Mouse (Mus musculus) heart, embryonic 10.5 days (tissue): ENCODE data around the gene Sprr2e. TPM values are rescaled to one million over a fixed set of nuclear protein-coding genes. Genes with fewer than 3 reads are reported as not detected.

Experiments used
- polyA plus RNA-seq: library from polyadenylated mRNA; unstranded; fragments of >200 nt; fragmentation: Nextera tagmentation; extraction: Ambion mirVana; gene quantifications from 2 replicates; pipeline ENCODE4 v1.2.1, GENCODE M21; 2016

Gene Sprr2e
- polyA plus RNA-seq, 1 experiment from 2014 or later, result not detected

Other genes with a start within 250 kb of the Sprr2e start
- not detected in 2 replicates for gene Prr9, start 228.2 kb upstream of the Sprr2e start, polyA plus RNA-seq
- not detected in 2 replicates for gene Lelp1, start 209.4 kb upstream of the Sprr2e start, polyA plus RNA-seq
- not detected in 2 replicates for gene Sprr2a1, start 136.3 kb upstream of the Sprr2e start, polyA plus RNA-seq
- gene Sprr2a2, start 136.2 kb upstream of the Sprr2e start, polyA plus RNA-seq, result 0.84 and 1.4 TPM in 2 replicates
- not detected in 2 replicates for gene Sprr2a3, start 66.7 kb upstream of the Sprr2e start, polyA plus RNA-seq
- 0.18 TPM in 1 of 2 replicates, not detected in the other for gene Sprr2b, start 35.5 kb upstream of the Sprr2e start, polyA plus RNA-seq
- not detected in 2 replicates for gene Sprr2d, start 13.0 kb upstream of the Sprr2e start, polyA plus RNA-seq
- 0.24 TPM in 1 of 2 replicates, not detected in the other for gene Sprr2f, start 13.0 kb downstream of the Sprr2e start, polyA plus RNA-seq
- gene Sprr2h, start 33.5 kb downstream of the Sprr2e start, polyA plus RNA-seq, result not detected in 2 replicates
- not detected in 2 replicates for gene Sprr2i, start 55.8 kb downstream of the Sprr2e start, polyA plus RNA-seq
- not detected in 2 replicates for gene Sprr2j-ps, start 65.9 kb downstream of the Sprr2e start, polyA plus RNA-seq
- 5.8 and 6.8 TPM in 2 replicates for gene Gm9774, start 77.3 kb downstream of the Sprr2e start, polyA plus RNA-seq
- gene Sprr2k, start 80.4 kb downstream of the Sprr2e start, polyA plus RNA-seq, result not detected in 2 replicates
- gene Sprr1b, start 86.6 kb downstream of the Sprr2e start, polyA plus RNA-seq, result not detected in 2 replicates
- gene Sprr3, start 106.6 kb downstream of the Sprr2e start, polyA plus RNA-seq, result not detected in 2 replicates
- gene Sprr1a, start 133.8 kb downstream of the Sprr2e start, polyA plus RNA-seq, result 0.37 TPM in 1 of 2 replicates, not detected in the other
- gene Sprr4, start 148.3 kb downstream of the Sprr2e start, polyA plus RNA-seq, result not detected in 2 replicates
- not detected in 2 replicates for gene 2310046K23Rik, start 182.4 kb downstream of the Sprr2e start, polyA plus RNA-seq
- not detected in 2 replicates for gene Ivl, start 221.6 kb downstream of the Sprr2e start, polyA plus RNA-seq
- not detected in 2 replicates for gene Smcp, start 236.9 kb downstream of the Sprr2e start, polyA plus RNA-seq